Mouse (Mus musculus): ENCODE results near the gene Pbx4. TPM values are rescaled to one million over a fixed set of nuclear protein-coding genes. Genes with fewer than 3 reads are reported as not detected.

Gene Pbx4
- polyA plus RNA-seq, 1 experiment from 2014 or later = 13.4 TPM

- H3K4me1 ChIP-seq (replicated peaks; ENCODE audit: control insufficient read depth, insufficient read depth, low read length) = peaks cover 13% of the 10 kb centered on the region
- H3K9ac ChIP-seq (ENCODE audit: low read length) = no peak overlapping the region
- no peaks in the 10 kb centered on the region for H3K27me3 ChIP-seq (ENCODE audit: control insufficient read depth, insufficient read depth, low read depth, low read length)
- no peak for ATAC-seq (ENCODE audit: low read depth)
- no peak overlapping the region for H3K4me2 ChIP-seq (ENCODE audit: low read depth, low read length)
- H3K9me3 ChIP-seq (ENCODE audit: control insufficient read depth, low read length) = no peaks in the 10 kb centered on the region
- H3K27ac ChIP-seq (ENCODE audit: low read length) = no peak overlapping the region
- no peak overlapping the region for H3K4me3 ChIP-seq (ENCODE audit: low read length)
- 94% methylated on average over 16 of the region's 16 CpGs for WGBS
- peaks cover 59% of the 10 kb centered on the region for H3K36me3 ChIP-seq (ENCODE audit: control insufficient read depth, insufficient read depth, low read length)
Measured at GRCm38 (mm10) chr8:69796721-69797345, 35.5 kb upstream of the Pbx4 start.

GRCm38 (mm10) chr8:69797661-69798060 is 34.6 kb upstream of the Pbx4 start:
- Histone ChIP-seq H3K4me2 (ENCODE audit: low read depth, low read length) (no peak overlapping the region), H3K27me3 (ENCODE audit: control insufficient read depth, insufficient read depth, low read depth, low read length) (no peaks in the 10 kb centered on the region), H3K9me3 (ENCODE audit: control insufficient read depth, low read length) (no peaks in the 10 kb centered on the region), H3K9ac (ENCODE audit: low read length) (no peak overlapping the region), H3K4me3 (ENCODE audit: low read length) (no peak overlapping the region), H3K4me1 (replicated peaks; ENCODE audit: control insufficient read depth, insufficient read depth, low read length) (peaks cover 5% of the 10 kb centered on the region), H3K36me3 (ENCODE audit: control insufficient read depth, insufficient read depth, low read length) (peaks cover 67% of the 10 kb centered on the region), H3K27ac (ENCODE audit: low read length) (no peak overlapping the region)
- ATAC-seq (ENCODE audit: low read depth) = no peak
- 90% methylated on average over 10 of the region's 10 CpGs for WGBS

- Histone ChIP-seq H3K27me3 (ENCODE audit: control insufficient read depth, insufficient read depth, low read depth, low read length) (no peaks in the 10 kb centered on the region), H3K27ac (ENCODE audit: low read length) (no peak overlapping the region), H3K4me2 (ENCODE audit: low read depth, low read length) (no peak overlapping the region), H3K36me3 (ENCODE audit: control insufficient read depth, insufficient read depth, low read length) (peaks cover 76% of the 10 kb centered on the region), H3K9me3 (ENCODE audit: control insufficient read depth, low read length) (no peaks in the 10 kb centered on the region), H3K4me3 (ENCODE audit: low read length) (no peak overlapping the region), H3K9ac (ENCODE audit: low read length) (no peak overlapping the region), H3K4me1 (replicated peaks; ENCODE audit: control insufficient read depth, insufficient read depth, low read length) (no peaks in the 10 kb centered on the region)
- no peak for ATAC-seq (ENCODE audit: low read depth)
- 93% methylated on average over 8 of the region's 8 CpGs for WGBS
Measured at GRCm38 (mm10) chr8:69799261-69799660, 33.0 kb upstream of the Pbx4 start.

- Histone ChIP-seq H3K27ac (ENCODE audit: low read length) (no peak overlapping the region), H3K4me2 (ENCODE audit: low read depth, low read length) (no peak overlapping the region), H3K27me3 (ENCODE audit: control insufficient read depth, insufficient read depth, low read depth, low read length) (no peaks in the 10 kb centered on the region), H3K9ac (ENCODE audit: low read length) (no peak overlapping the region), H3K9me3 (ENCODE audit: control insufficient read depth, low read length) (no peaks in the 10 kb centered on the region), H3K4me1 (replicated peaks; ENCODE audit: control insufficient read depth, insufficient read depth, low read length) (no peaks in the 10 kb centered on the region), H3K4me3 (ENCODE audit: low read length) (no peak overlapping the region), H3K36me3 (ENCODE audit: control insufficient read depth, insufficient read depth, low read length) (peaks cover 76% of the 10 kb centered on the region)
- 88% methylated on average over 5 of the region's 5 CpGs for WGBS
- no peak for ATAC-seq (ENCODE audit: low read depth)
Measured at GRCm38 (mm10) chr8:69799946-69800345, 32.3 kb upstream of the Pbx4 start.

- H3K27ac ChIP-seq (ENCODE audit: low read length) = no peak overlapping the region
- no peaks in the 10 kb centered on the region for H3K27me3 ChIP-seq (ENCODE audit: control insufficient read depth, insufficient read depth, low read depth, low read length)
- H3K9ac ChIP-seq (ENCODE audit: low read length) = no peak overlapping the region
- H3K36me3 ChIP-seq (ENCODE audit: control insufficient read depth, insufficient read depth, low read length) = peaks cover 87% of the 10 kb centered on the region
- 90% methylated on average over 4 of the region's 4 CpGs for WGBS
- no peaks in the 10 kb centered on the region for H3K4me1 ChIP-seq (replicated peaks; ENCODE audit: control insufficient read depth, insufficient read depth, low read length)
- no peaks in the 10 kb centered on the region for H3K9me3 ChIP-seq (ENCODE audit: control insufficient read depth, low read length)
- no peak for ATAC-seq (ENCODE audit: low read depth)
- no peak overlapping the region for H3K4me2 ChIP-seq (ENCODE audit: low read depth, low read length)
- H3K4me3 ChIP-seq (ENCODE audit: low read length) = no peak overlapping the region
Measured at GRCm38 (mm10) chr8:69801796-69802195, 30.5 kb upstream of the Pbx4 start.

GRCm38 (mm10) chr8:69802216-69802615 is 30.1 kb upstream of the Pbx4 start:
- H3K27me3 ChIP-seq (ENCODE audit: control insufficient read depth, insufficient read depth, low read depth, low read length) = no peaks in the 10 kb centered on the region
- no peaks in the 10 kb centered on the region for H3K9me3 ChIP-seq (ENCODE audit: control insufficient read depth, low read length)
- no peaks in the 10 kb centered on the region for H3K4me1 ChIP-seq (replicated peaks; ENCODE audit: control insufficient read depth, insufficient read depth, low read length)
- H3K36me3 ChIP-seq (ENCODE audit: control insufficient read depth, insufficient read depth, low read length) = peaks cover 88% of the 10 kb centered on the region
- H3K27ac ChIP-seq (ENCODE audit: low read length) = no peak overlapping the region
- ATAC-seq (ENCODE audit: low read depth) = no peak
- H3K4me3 ChIP-seq (ENCODE audit: low read length) = no peak overlapping the region
- H3K4me2 ChIP-seq (ENCODE audit: low read depth, low read length) = no peak overlapping the region
- H3K9ac ChIP-seq (ENCODE audit: low read length) = no peak overlapping the region

- H3K4me2 ChIP-seq (ENCODE audit: low read depth, low read length) = no peak overlapping the region
- H3K4me1 ChIP-seq (replicated peaks; ENCODE audit: control insufficient read depth, insufficient read depth, low read length) = peaks cover 2% of the 10 kb centered on the region; the same call in 1 of the 2 replicates
- peaks cover 88% of the 10 kb centered on the region for H3K36me3 ChIP-seq (ENCODE audit: control insufficient read depth, insufficient read depth, low read length)
- no peak overlapping the region for H3K27ac ChIP-seq (ENCODE audit: low read length)
- no peaks in the 10 kb centered on the region for H3K9me3 ChIP-seq (ENCODE audit: control insufficient read depth, low read length)
- ATAC-seq (ENCODE audit: low read depth) = no peak
- no peaks in the 10 kb centered on the region for H3K27me3 ChIP-seq (ENCODE audit: control insufficient read depth, insufficient read depth, low read depth, low read length)
- WGBS = 93% methylated on average over 7 of the region's 7 CpGs
- H3K4me3 ChIP-seq (ENCODE audit: low read length) = no peak overlapping the region
- no peak overlapping the region for H3K9ac ChIP-seq (ENCODE audit: low read length)
Measured at GRCm38 (mm10) chr8:69803366-69803765, 28.9 kb upstream of the Pbx4 start.

GRCm38 (mm10) chr8:69804537-69804936 is 27.8 kb upstream of the Pbx4 start:
- Histone ChIP-seq H3K36me3 (ENCODE audit: control insufficient read depth, insufficient read depth, low read length) (peaks cover 77% of the 10 kb centered on the region), H3K27ac (ENCODE audit: low read length) (no peak overlapping the region), H3K4me1 (replicated peaks; ENCODE audit: control insufficient read depth, insufficient read depth, low read length) (peaks cover 5% of the 10 kb centered on the region; the same call in 1 of the 2 replicates), H3K4me2 (ENCODE audit: low read depth, low read length) (no peak overlapping the region), H3K4me3 (ENCODE audit: low read length) (no peak overlapping the region), H3K27me3 (ENCODE audit: control insufficient read depth, insufficient read depth, low read depth, low read length) (no peaks in the 10 kb centered on the region), H3K9me3 (ENCODE audit: control insufficient read depth, low read length) (no peaks in the 10 kb centered on the region), H3K9ac (ENCODE audit: low read length) (no peak overlapping the region)
- ATAC-seq (ENCODE audit: low read depth) = no peak
- WGBS = 90% methylated on average over 6 of the region's 6 CpGs

- WGBS = 90% methylated on average over 10 of the region's 10 CpGs
- Histone ChIP-seq H3K4me2 (ENCODE audit: low read depth, low read length) (no peak overlapping the region), H3K9ac (ENCODE audit: low read length) (no peak overlapping the region), H3K27ac (ENCODE audit: low read length) (no peak overlapping the region), H3K36me3 (ENCODE audit: control insufficient read depth, insufficient read depth, low read length) (peaks cover 71% of the 10 kb centered on the region), H3K9me3 (ENCODE audit: control insufficient read depth, low read length) (no peaks in the 10 kb centered on the region), H3K27me3 (ENCODE audit: control insufficient read depth, insufficient read depth, low read depth, low read length) (no peaks in the 10 kb centered on the region), H3K4me1 (replicated peaks; ENCODE audit: control insufficient read depth, insufficient read depth, low read length) (peaks cover 5% of the 10 kb centered on the region; the same call in 1 of the 2 replicates), H3K4me3 (ENCODE audit: low read length) (no peak overlapping the region)
- ATAC-seq (ENCODE audit: low read depth) = no peak
Measured at GRCm38 (mm10) chr8:69805086-69805485, 27.2 kb upstream of the Pbx4 start.

- 88% methylated on average over 9 of the region's 9 CpGs for WGBS
- H3K36me3 ChIP-seq (ENCODE audit: control insufficient read depth, insufficient read depth, low read length) = peaks cover 67% of the 10 kb centered on the region
- no peak for ATAC-seq (ENCODE audit: low read depth)
Measured at GRCm38 (mm10) chr8:69805491-69805890, 26.8 kb upstream of the Pbx4 start.

More at GRCm38 (mm10) chr8:69805491-69805890, 26.8 kb upstream of the Pbx4 start:
- no peak overlapping the region for H3K4me3 ChIP-seq (ENCODE audit: low read length)
- peaks cover 5% of the 10 kb centered on the region; the same call in 1 of the 2 replicates for H3K4me1 ChIP-seq (replicated peaks; ENCODE audit: control insufficient read depth, insufficient read depth, low read length)
- H3K27me3 ChIP-seq (ENCODE audit: control insufficient read depth, insufficient read depth, low read depth, low read length) = no peaks in the 10 kb centered on the region
- H3K27ac ChIP-seq (ENCODE audit: low read length) = no peak overlapping the region
- no peak overlapping the region for H3K9ac ChIP-seq (ENCODE audit: low read length)
- no peaks in the 10 kb centered on the region for H3K9me3 ChIP-seq (ENCODE audit: control insufficient read depth, low read length)
- H3K4me2 ChIP-seq (ENCODE audit: low read depth, low read length) = no peak overlapping the region
